Comparison of ENCODE assay signal across 22 mouse cellular contexts in genomic region chr1:134198197-134198995, GRCm38 (mm10). TPM values are rescaled to one million over a fixed set of nuclear protein-coding genes. Genes with fewer than 3 reads are reported as not detected.
DNase-seq lines count a peak whose midpoint lies in the region; ATAC-seq and TF ChIP-seq lines count a peak whose summit lies in the region.
"Had no signal": no experiment of that assay in that cellular context is flagged by ENCODE, and none has a peak within 500 bp of the region (broad histone marks: within the 10 kb centered on the region; RNA-seq: fewer than 3 reads in every experiment).

No protein-coding gene starts in this region.

- H3K4me3 ChIP-seq in forebrain, embryonic 16.5 days (replicated peaks; ENCODE audit: low read length): no peak overlapping the region
- no peak overlapping the region for H3K4me3 ChIP-seq in forebrain, embryonic 10.5 days
- H3K4me3 ChIP-seq in myocyte: peak overlapping the region; percentile 63
- H3K4me3 ChIP-seq: embryonic facial prominence, embryonic 15.5 days; hindbrain, embryonic 10.5 days; limb, embryonic 12.5 days; liver, embryonic 13.5 days; lung, embryonic 15.5 days; neural tube, embryonic 13.5 days had no signal

- 69% methylated on average over 12 of the region's 12 CpGs for WGBS in forebrain, embryonic 16.5 days
- 92% methylated on average over 12 of the region's 12 CpGs for WGBS in forebrain, embryonic 10.5 days

- H3K4me1 ChIP-seq in forebrain, embryonic 16.5 days (replicated peaks; ENCODE audit: control insufficient read depth, insufficient read depth, low read length): peaks cover 10% of the 10 kb centered on the region
- H3K4me1 ChIP-seq in forebrain, embryonic 10.5 days: peaks cover 37% of the 10 kb centered on the region

- 0 out of 2 replicates have a peak, but pooled peaks cover 2% of the 10 kb centered on the region for H3K36me3 ChIP-seq in forebrain, embryonic 16.5 days (ENCODE audit: control insufficient read depth, insufficient read depth)
- H3K36me3 ChIP-seq in forebrain, embryonic 10.5 days (replicated peaks): no peaks in the 10 kb centered on the region
- peaks cover 9% of the 10 kb centered on the region for H3K36me3 ChIP-seq in myocyte (ENCODE audit: control insufficient read depth, insufficient read depth)
- H3K36me3 ChIP-seq: embryonic facial prominence, embryonic 15.5 days; hindbrain, embryonic 10.5 days; limb, embryonic 12.5 days; liver, embryonic 13.5 days; lung, embryonic 15.5 days; neural tube, embryonic 13.5 days had no signal

- no peak overlapping the region for H3K27ac ChIP-seq in forebrain, embryonic 16.5 days (ENCODE audit: low read length)
- H3K27ac ChIP-seq in forebrain, embryonic 10.5 days: no peak overlapping the region
- H3K27ac ChIP-seq: embryonic facial prominence, embryonic 15.5 days; limb, embryonic 12.5 days; liver, embryonic 13.5 days; lung, embryonic 15.5 days; neural tube, embryonic 13.5 days had no signal

- no peaks in the 10 kb centered on the region for H3K27me3 ChIP-seq in forebrain, embryonic 16.5 days (replicated peaks; ENCODE audit: control insufficient read depth, insufficient read depth, low read length)
- H3K27me3 ChIP-seq in forebrain, embryonic 10.5 days (ENCODE audit: poor library complexity, severe bottlenecking): no peaks in the 10 kb centered on the region; the same call in 1 of the 2 replicates
- H3K27me3 ChIP-seq in myocyte (ENCODE audit: control insufficient read depth, insufficient read depth, insufficient read length): no peaks in the 10 kb centered on the region
- H3K27me3 ChIP-seq: embryonic facial prominence, embryonic 15.5 days; limb, embryonic 12.5 days; lung, embryonic 15.5 days; neural tube, embryonic 13.5 days had no signal

- 0 out of 2 replicates have a peak, but pooled peaks have one; percentile 39 for ATAC-seq in forebrain, embryonic 16.5 days
- no peak for ATAC-seq in granulocyte monocyte progenitor cell, adult 5-6 weeks (replicated peaks; ENCODE audit: poor library complexity, severe bottlenecking)
- ATAC-seq: inflammation-experienced regulatory T-cells, adult 6 months had no signal

- no peak overlapping the region for H3K4me2 ChIP-seq in forebrain, embryonic 16.5 days (ENCODE audit: low read length)
- H3K4me2 ChIP-seq in myocyte (ENCODE audit: low read depth): peak overlapping the region; percentile 70
- H3K4me2 ChIP-seq: embryonic facial prominence, embryonic 15.5 days; limb, embryonic 12.5 days; liver, embryonic 13.5 days; lung, embryonic 15.5 days; neural tube, embryonic 13.5 days had no signal

- H3ac ChIP-seq in myocyte (ENCODE audit: control insufficient read depth, insufficient read length): no peak overlapping the region

- TF ChIP-seq POLR2A in myocyte (IDR thresholded peaks at IDR 0.05; ENCODE audit: insufficient read length, low read depth): peak; percentile 64

- intact Hi-C loops in left cerebral cortex, postnatal 14 days (cut with DNase I): loop anchor here (5.0 kb wide), 1 partner anchor 46 kb away; no protein-coding TSS in a partner anchor

- H3K9ac ChIP-seq in forebrain, embryonic 16.5 days (replicated peaks; ENCODE audit: low read depth, low read length): no peak overlapping the region
- H3K9ac ChIP-seq: embryonic facial prominence, embryonic 15.5 days; limb, embryonic 12.5 days; liver, embryonic 13.5 days; lung, embryonic 15.5 days; neural tube, embryonic 13.5 days had no signal

- no peak for DNase-seq in forebrain, embryonic 10.5 days (ENCODE audit: extremely low spot score, low spot score)
- DNase-seq in left cerebral cortex, postnatal 14 days (ENCODE audit: low spot score in 2 of 2): peak; percentile 44 to 66
- no peak for DNase-seq in left cerebral cortex, adult 9 months (ENCODE audit: low spot score in 2 of 2)
- DNase-seq in brain, adult 2 months (ENCODE audit: low read depth, low spot score): peak; percentile 75
- DNase-seq: B cell, adult 2 months; gastrocnemius, postnatal 36 days; kidney, adult 8-10 months; kidney, postnatal 14 days; liver, embryonic 13.5 days; spleen, adult 18-20 months; thymus, adult 18-20 months; thymus, postnatal 4 days had no signal

- H3K9me3 ChIP-seq in forebrain, embryonic 16.5 days (ENCODE audit: control insufficient read depth, low read length): no peaks in the 10 kb centered on the region
- H3K9me3 ChIP-seq in forebrain, embryonic 10.5 days: no peaks in the 10 kb centered on the region
- H3K9me3 ChIP-seq: embryonic facial prominence, embryonic 15.5 days; hindbrain, embryonic 10.5 days; limb, embryonic 12.5 days; liver, embryonic 13.5 days; lung, embryonic 15.5 days; neural tube, embryonic 13.5 days had no signal

- no peaks in the 10 kb centered on the region for H3K79me2 ChIP-seq in myocyte (ENCODE audit: control insufficient read depth, insufficient read depth)

TF ChIP-seq in myocyte, 11 proteins besides CTCF, POLR2A, EP300 and RAD21:
- TF ChIP-seq MYOG (IDR thresholded peaks at IDR 0.05; ENCODE audit: control insufficient read depth in 1 of 3, insufficient read depth in 1 of 3, insufficient read length in 2 of 3, low read depth in 2 of 3): no peak
- peak; percentile 86 for TF ChIP-seq POLR2AphosphoS2 (IDR thresholded peaks at IDR 0.05; ENCODE audit: insufficient read length, low read depth)

RNA-seq across cellular contexts. Expression of gene Mybph, which starts 5.1 kb away (rescaled TPM):
- 0.24 TPM in 1 of 2 replicates, not detected in the other for polyA plus RNA-seq in forebrain, embryonic 16.5 days (2015; fragmentation: Nextera tagmentation; extraction: Ambion mirVana)
- polyA plus RNA-seq in forebrain, embryonic 10.5 days (2016; fragmentation: Nextera tagmentation; extraction: Ambion mirVana): 0.46 and 0.65 TPM in 2 replicates
- not detected for total RNA-seq in left cerebral cortex, postnatal 14 days (2021)
- polyA plus RNA-seq in myocyte (2012; fragmentation: generic; extraction: Trizol): 1,516 TPM
- total RNA-seq in granulocyte monocyte progenitor cell, adult 5-6 weeks (2014; fragmentation: Nextera tagmentation): not detected in 2 replicates
- not detected in 2 replicates for total RNA-seq in granulocyte monocyte progenitor cell, adult 5-6 weeks (2017)
- polyA plus RNA-seq: inflammation-experienced regulatory T-cells, adult 6 months had no signal

RNA-seq across cellular contexts. Expression of gene Chil1, which starts 16.4 kb away (rescaled TPM):
- 1.9 and 2.1 TPM in 2 replicates for polyA plus RNA-seq in forebrain, embryonic 16.5 days (2015; fragmentation: Nextera tagmentation; extraction: Ambion mirVana)
- polyA plus RNA-seq in forebrain, embryonic 10.5 days (2016; fragmentation: Nextera tagmentation; extraction: Ambion mirVana): not detected in 2 replicates
- total RNA-seq in left cerebral cortex, postnatal 14 days (2021): 1 to 10 TPM; 5.9 to 6.9 TPM
- polyA plus RNA-seq in myocyte (2012; fragmentation: generic; extraction: Trizol): 32.9 TPM
- not detected in 2 replicates for total RNA-seq in granulocyte monocyte progenitor cell, adult 5-6 weeks (2014; fragmentation: Nextera tagmentation)
- total RNA-seq in granulocyte monocyte progenitor cell, adult 5-6 weeks (2017): 4.7 and 6.3 TPM in 2 replicates

RNA-seq across cellular contexts. Expression of gene Adora1, which starts 36.8 kb away (rescaled TPM):
- 21.3 and 21.5 TPM in 2 replicates for polyA plus RNA-seq in forebrain, embryonic 16.5 days (2015; fragmentation: Nextera tagmentation; extraction: Ambion mirVana)
- polyA plus RNA-seq in forebrain, embryonic 10.5 days (2016; fragmentation: Nextera tagmentation; extraction: Ambion mirVana): 0.14 and 0.36 TPM in 2 replicates
- 100 to 1,000 TPM; 169 to 185 TPM for total RNA-seq in left cerebral cortex, postnatal 14 days (2021)
- 4.5 TPM for polyA plus RNA-seq in myocyte (2012; fragmentation: generic; extraction: Trizol)
- not detected in 2 replicates for total RNA-seq in granulocyte monocyte progenitor cell, adult 5-6 weeks (2014; fragmentation: Nextera tagmentation)
- not detected in 2 replicates for total RNA-seq in granulocyte monocyte progenitor cell, adult 5-6 weeks (2017)
- total RNA-seq: megakaryocyte progenitor cell, adult 5-6 weeks had no signal
- polyA plus RNA-seq: inflammation-experienced regulatory T-cells, adult 6 months had no signal

Comparison
In these comparisons a context has a peak if more than half of its experiments do, and no peak if none do; other contexts are left out.
1. DNase-seq: peak in left cerebral cortex, postnatal 14 days (2 of 2) and brain, adult 2 months (single experiment); none in forebrain, embryonic 10.5 days (single experiment) and left cerebral cortex, adult 9 months (0 of 2).
2. RNA of gene Mybph, which starts 5.1 kb away (polyA plus RNA-seq): 1,516 TPM in myocyte (single experiment); 0.46 to 0.65 TPM in forebrain, embryonic 10.5 days and 0.24 TPM in forebrain, embryonic 16.5 days; every median in the first group is over 100 times any median in the second.
3. RNA of gene Chil1, which starts 16.4 kb away (polyA plus RNA-seq): 32.9 TPM in myocyte (single experiment); 1.9 to 2.1 TPM in forebrain, embryonic 16.5 days and not detected in forebrain, embryonic 10.5 days; every median in the first group is over 10 times any median in the second.